Mouse (Mus musculus) CD4-positive, CD25-positive, alpha-beta regulatory T cell, adult 4 months (primary cell): ENCODE measurements around the gene Lmf2. TPM values are rescaled to one million over a fixed set of nuclear protein-coding genes. Genes with fewer than 3 reads are reported as not detected.

Experiments used
- ATAC-seq: one replicate; pipeline ENCODE4 v1.8.0; 2017
- polyA plus RNA-seq, 2 experiments: library from polyadenylated mRNA; unstranded; fragments of 100-300 nt; shearing (Covaris generic); gene quantifications; one replicate each; pipeline ENCODE4 v1.2.1; 2017

The Lmf2 gene
- polyA plus RNA-seq, 2 experiments from 2014 or later: 23.5 to 40.7 TPM

DNA sequence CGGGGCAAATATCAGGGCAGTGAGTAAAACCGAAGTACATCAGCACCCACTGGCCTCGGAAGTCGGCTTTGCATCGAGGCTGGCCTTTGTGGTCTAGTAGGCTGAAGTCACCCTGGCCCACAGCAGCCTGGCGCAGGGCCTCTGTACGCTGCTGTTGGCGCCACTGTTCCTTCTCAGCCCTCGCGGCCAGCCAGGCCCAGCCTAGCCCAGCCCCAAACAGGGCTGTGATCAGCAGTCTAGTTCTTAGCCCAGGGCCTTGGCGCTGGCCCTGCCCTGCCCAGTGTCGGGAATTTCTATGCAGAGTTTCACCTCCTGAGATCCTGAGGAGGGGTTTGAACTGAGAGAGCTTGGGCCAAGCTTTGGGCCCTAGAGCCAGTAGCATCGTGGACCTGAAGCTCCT, 16.6 kb upstream of the Lmf2 start:
- ATAC-seq: no peak

DNA sequence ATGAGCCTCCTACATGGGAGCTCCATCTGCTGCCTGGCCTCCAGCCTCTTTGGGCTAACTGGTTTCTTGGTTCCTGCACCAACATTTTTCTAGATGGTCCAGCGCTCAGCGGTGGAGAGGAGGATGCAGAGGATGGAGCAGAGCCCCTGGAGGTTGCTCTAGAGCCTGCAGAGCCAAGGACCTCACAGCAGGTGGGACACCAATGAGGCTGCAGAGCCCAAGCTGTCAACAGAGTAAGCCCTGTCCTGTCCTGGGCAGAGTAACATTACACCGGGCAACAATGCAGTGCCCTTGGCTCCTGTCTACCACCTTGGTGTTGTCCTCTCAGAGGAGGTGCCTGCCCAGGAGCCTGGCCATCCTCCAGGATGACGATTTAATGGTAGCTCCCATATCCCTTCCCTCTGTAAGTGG, 9.7 kb upstream of the Lmf2 start:
- no peak for ATAC-seq

DNA sequence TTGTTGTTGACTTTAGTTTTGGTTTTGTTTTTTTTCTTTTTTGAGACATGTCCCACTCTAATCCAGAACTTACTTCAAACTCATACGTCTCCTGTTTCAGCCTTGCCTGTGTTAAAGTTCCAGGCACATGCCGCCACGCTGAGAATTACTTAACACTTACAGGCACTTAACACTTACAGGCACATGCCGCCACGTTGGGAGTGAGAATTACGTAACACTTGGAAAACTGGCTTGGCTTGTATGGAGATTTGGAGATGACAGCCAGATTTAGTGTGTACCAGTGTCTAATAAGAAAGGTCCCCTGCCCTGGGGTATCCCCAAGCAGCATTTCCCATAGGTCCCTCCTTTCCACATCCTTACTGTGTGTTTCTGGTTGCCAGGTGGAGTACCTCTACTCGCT, 7.6 kb upstream of the Lmf2 start:
- ATAC-seq: no peak

DNA sequence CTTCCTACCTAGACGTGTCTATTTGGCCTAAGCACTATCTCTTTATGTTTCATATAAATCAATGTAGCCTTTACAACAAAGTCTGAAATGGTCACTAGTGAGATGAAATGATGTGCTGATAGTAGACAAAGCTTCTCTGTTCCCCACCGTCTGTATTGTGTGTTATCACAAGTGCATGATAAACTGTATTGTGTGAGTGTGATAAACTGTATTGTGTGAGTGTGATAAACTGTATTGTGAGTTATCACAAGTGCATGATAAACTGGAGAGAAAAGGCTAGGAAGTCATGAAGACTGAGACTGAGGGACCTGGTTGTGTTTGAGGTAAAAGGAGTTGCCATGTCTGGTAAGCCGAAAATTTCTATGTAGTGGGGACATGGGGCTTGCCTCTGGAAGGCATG, 3.3 kb upstream of the Lmf2 start:
- ATAC-seq: no peak

DNA sequence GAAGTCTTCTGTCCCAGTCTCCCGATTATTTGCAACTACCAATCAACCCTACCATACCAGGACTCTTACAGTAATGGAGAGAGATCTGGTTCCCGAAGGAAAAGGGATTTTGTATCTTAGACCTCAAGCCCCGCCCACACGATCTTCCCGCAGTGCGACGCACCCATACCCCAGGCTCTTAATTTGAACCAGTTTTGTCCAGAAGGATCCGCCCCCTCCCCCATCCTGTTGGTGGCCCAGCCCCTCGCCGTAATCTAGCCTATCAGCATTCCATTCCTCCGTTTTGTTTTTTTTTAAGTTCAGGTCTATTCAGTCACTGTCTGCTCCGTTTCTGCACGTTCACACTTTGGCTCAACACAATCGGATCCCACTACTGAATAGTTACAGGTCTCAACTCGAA, 913 bp upstream of the Lmf2 start:
- ATAC-seq: peak; percentile 9

DNA sequence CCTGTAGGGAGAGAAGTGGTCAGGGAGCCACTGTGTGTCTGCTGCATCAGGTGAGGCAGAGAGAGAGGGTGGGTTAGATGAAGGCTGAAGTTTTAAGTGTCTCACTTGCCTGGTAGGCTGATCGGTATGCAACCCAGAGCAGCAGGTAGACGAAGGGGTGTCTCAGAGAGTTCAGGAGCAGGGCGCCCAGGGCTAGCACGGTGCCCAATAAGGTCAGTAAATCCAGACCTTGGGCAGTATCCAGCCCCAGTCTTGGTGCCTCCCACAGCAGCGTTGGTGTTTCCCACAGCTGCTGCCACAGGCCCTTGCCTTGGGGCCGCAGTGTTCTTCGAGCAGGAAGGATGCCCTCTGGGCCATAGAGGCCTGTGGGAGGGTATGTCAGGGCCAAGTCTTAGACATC, 1.0 kb downstream of the Lmf2 start:
- ATAC-seq: no peak

DNA sequence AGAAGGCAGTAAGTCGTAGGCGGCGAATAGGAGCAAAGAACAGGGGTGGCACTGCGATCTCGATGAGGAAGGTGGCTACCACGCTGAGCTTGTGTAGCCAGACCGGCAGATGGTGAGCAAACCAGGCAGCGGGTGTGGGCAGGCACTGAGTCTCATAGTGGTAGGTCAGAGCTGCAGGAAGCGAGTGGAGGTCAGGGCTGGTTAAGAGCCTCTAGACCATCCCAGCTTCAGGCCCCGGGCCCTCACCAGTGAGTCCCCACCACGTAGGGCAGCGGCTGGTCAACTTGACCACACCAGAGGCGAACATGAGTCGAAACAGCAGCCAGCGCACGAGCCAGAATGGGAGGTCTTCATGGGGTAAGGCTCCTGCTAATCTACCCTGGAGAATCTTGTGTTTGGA, 1.6 kb downstream of the Lmf2 start:
- no peak for ATAC-seq

DNA sequence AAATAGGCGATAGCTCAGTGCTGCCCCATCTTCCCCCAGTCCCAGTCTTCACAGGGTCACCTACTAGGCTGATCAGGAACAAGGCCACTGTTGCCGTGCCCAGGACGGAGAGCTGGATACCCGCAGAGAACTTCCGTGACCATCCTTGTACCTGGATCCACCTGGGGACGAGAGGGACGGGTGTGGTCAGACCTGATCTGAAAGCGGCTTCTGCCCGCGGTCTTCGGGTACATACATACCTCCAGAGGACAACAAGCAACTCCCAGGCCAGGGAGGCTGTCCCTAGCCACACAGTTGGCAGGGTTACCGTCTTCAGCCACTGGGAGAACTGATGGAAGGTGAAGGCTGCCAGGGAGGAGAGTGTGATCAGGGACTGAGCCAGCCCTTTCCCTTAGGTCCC, 2.7 kb downstream of the Lmf2 start:
- no peak for ATAC-seq

DNA sequence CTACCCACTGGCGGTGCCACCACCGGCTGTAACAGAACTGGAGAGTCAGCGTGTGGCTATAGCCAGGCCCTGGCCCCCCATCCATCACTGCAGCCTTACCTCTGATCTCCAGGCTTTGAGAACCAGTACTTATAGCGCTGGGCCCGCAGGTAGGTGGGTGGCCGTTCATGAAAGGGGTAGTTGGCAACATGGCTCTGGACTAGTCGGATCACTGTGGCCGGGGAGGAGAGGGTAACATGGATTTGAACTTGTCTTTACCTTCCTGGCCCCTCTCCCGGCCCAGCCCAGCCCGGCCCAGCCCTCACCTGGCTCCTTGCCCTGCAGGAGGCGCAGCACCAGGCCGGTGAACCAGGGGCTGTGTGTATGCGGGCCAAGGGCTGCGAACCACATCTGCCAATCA, 3.4 kb downstream of the Lmf2 start:
- ATAC-seq: no peak

DNA sequence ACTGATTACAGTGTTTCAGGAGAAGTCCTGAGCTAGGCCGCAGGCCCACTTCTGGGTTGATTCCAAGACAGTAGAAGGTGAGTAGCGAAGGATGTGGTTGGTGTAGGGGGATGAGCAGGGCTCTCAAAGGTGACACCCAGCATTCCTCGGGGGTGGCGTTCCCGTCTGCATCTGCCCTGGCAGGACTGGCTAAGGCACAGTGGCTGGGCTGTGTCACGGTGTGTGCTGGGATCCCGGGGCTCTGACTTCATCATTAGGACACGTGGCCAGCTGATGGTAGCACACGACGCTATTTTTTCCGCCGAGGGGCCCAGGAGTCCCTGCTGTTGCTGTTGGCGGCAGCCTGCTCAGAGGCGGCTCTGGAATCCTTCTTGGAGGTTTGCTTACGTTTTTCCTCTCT, 4.2 kb downstream of the Lmf2 start:
- ATAC-seq: no peak

DNA sequence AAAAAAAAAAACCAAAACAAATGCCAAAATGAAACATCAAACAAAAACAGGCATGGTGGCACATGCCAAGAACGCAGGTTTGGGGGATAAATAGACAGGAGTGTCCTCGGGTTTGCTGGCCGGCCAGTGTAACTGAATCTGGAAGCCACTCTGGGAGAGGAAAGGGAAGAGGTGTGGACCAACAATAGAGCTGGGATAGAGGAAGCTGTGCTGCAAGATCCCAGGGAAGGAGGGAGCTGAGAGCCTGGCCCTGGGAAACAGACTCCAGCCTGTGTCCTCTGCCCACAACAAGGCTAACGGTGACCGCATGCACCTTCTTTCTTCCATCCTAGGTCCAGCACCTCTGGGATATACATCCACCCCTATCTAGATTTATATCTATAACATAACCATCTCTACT, 5.0 kb downstream of the Lmf2 start:
- no peak for ATAC-seq

DNA sequence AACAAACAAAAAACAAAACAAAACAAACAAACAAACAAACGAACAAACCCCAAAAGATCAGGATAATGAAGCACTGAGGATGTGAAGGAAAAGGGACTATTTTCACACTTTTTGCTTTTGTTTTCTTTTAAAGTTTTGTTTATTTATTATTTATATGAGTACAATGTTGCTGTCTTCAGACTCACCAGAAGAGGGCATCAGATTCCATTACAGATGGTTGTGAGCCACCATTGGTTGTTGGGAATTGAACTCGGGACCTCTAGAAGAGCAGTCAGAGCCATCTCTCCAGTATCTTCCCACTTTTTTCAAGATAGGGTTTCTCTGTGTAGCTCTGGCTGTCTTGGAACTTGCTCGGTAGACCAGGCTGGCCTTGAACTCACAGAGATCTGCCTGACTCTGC, 12.1 kb downstream of the Lmf2 start:
- ATAC-seq: no peak

DNA sequence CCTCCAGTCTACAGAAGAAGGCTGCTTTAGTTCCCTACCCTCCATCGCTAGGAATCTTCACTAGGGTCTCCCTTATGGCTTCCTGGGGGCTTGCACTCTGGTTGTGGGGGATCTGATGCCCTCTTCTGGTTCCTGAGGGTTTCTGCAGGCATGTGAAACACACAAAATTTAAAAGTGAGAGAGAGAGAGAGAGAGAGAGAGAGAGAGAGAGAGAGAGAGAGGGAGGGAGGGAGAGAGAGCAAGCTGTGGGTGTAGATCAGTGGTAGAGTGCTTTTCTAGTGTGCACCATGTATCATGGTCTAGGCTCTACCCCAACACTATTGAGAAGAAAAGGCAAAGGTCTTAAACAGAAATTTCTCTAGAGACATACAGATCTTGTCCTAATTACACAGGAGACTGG, 13.8 kb downstream of the Lmf2 start:
- no peak for ATAC-seq

DNA sequence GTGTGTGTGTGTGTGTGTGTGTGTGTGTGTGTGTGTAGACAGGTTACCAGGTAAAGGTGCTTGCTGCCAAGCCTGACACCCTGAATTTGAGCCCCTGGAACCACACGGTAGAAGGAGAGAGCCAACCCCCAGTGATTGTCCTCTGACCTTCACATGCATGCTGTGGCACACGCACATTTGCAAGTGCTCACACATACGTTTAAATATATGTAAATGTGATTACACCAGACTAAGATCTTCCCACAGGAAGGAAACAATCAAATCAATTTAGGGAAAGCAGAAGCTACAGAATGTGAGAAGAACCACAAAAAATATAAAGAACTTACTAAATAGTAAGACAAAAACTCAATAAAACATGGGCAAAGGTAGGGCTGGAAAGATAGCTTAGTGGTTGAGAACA, 15.3 kb downstream of the Lmf2 start:
- no peak for ATAC-seq

DNA sequence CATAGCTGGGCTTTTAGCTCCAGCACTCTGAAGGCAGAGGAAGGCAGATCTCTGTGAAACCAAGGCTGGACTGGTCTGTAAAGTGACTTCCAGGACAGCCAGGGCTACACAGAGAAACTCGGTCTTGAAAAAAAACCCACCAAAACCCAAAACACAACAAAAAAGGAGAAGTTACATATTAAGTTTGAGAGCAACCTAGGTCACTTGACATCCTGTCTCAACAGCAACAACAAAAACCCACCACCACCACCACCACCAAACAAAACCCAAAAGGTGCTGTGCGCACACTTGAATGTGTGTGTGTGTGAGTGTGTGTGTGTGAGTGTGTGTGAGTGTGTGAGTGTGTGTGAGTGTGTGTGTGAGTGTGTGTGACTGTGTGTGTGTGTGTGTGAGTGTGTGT, 15.8 kb downstream of the Lmf2 start:
- no peak for ATAC-seq

DNA sequence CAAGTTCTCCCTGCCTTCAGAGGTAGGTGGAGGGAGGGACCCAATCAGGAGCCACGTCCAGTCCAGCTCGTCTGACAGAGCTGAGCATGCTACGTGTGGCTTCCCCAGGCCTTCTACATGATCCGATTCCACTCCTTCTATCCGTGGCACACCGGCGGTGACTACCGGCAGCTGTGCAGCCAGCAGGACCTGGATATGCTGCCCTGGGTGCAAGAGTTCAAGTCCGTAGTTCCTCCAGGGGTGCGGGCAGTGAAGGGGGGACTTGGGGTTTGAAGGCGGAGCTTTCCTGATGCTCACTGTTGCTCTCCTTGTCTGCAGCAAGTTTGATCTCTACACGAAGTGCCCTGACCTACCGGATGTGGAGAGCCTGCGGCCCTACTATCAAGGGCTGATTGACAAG, 19.0 kb downstream of the Lmf2 start:
- no peak for ATAC-seq

DNA sequence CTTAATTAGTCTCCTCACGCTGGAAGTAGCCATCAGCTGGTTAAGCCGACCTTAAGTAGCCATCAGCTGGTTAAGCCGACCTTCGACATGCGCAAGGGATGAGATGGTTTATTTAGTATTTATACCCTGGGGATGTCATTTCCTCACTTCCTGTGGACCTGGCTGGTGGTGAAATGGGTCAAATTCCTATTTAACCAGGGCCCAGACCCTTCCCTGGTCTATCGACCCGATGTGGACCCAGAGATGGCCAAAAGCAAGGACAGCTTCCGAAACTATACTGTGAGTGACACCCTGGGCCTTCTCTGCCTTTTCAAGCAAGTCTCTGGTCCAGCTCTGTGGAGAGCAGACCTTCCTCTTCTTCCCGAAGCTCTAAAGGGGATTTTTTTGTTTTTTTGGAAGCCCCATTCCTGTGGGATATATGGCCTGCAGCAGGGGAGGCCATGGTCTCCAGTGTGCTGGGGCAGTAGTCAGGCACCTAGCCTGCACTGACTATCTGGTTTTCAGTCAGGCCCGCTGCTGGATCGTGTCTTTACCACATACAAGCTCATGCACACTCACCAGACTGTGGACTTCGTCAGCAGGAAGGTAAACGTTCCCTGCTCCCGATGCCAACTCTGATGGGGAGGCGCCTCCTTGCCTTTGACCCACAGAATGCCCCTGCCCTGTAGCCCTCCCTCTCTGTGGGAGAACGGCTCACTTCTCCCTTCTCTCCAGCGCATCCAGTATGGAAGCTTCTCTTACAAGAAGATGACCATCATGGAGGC, 20.5 kb downstream of the Lmf2 start:
- ATAC-seq: no peak

DNA sequence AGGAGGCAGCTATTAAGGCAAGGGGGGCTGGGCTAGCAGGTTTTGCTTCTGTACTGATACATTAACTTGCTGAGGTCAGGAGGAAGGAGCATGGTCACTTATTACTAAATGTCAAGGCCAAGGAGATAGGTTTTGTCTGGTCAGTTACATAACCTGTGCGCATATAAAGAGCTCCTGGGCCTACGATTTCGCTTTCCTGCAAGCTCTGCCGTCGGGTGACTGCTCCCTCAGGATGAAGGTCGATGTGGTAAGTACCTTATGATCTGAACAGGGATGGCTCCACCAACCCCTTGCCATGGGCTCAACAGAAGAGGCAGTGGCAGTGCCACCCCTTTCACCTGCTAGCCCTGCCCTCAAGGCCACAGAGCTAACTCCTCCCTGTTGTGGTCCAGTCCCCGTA, 21.2 kb downstream of the Lmf2 start, which contains the start of gene Miox:
TSS of gene Miox (plus strand) at position 128 of the 400 bp plus-strand sequence.
- no peak for ATAC-seq

DNA sequence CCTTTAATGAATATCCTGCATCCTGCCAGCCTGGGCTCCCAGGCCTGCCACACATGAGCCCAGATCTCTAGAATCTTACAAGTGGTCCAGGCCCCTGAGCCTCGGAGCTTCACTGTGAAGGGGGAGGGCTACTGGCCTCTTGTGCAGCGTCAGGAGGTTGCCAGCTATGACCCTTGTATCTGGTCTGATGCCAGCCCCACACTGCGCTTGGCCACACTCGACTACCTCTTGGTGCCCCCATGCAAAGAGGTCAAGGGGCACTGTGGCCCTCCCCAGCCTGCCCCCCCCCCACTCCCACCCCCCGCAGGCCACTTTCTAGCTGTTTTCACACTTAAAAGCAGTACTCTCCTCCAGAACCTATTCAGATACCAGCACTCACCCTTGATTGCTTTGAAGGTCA, 29.0 kb downstream of the Lmf2 start:
- no peak for ATAC-seq

DNA sequence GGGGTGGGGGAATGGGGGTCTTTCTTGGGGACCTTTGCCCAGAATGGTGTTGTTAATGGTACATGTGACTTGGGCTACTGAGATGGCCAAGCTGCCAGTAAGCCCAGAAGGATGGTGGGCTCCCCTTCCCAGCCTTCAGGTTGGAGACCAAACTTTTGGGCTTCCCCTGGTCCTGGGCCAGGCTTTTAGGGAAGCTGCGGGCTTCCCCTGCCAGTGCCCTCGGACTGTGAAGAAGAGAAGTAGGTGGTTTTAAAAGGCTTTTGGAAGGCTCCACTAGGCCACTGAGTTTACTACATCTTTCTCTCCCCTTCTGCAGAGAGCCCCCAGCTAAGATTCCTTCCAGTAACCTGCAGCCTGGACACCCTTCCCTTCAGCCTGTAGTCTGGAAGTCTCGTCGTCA, 31.8 kb downstream of the Lmf2 start:
- no peak for ATAC-seq

DNA sequence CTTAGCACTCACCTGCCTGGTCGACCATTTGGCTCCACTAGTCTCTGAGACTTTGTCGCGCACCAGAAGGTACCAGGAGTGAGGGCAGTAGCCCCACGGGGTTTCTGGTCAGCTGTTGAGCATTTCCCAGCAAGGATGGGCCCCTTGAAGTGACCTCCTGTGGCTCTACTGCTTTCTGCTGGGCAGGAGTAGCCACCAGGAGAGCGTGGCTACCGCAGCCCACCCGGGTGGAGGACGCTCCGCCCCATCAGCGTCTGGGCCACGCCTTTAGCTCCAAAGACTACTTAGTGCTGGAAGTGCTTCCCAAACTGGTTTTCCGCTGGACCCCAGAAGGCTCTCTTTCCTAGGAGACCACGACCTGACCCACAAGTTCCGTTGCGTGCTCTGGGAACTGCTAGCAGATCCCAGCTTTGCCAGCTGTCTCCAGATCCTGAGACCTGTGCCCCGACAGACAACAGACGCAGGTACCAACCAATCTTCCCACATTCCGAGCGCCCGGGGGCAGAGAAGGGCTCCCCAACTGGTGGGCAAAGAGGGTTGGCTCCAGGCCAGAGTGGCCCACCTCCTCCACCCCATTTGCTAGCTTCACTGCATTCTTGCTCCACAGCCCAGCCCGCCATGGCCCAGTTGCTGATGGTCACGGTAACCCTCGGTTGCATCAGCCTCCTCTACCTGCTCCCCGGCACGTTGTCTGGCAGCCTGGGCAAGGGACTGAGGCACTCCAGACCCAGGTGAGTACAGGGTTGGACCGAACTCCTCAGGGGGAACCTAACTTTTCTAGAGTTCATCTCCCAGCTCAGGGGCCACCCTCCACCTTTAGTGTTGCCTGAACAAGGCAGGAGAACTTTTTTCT, 32.6 kb downstream of the Lmf2 start, which contains the start of gene Adm2:
TSS of gene Adm2 (plus strand) at position 51 of the 853 bp plus-strand sequence.
- no peak for ATAC-seq

DNA sequence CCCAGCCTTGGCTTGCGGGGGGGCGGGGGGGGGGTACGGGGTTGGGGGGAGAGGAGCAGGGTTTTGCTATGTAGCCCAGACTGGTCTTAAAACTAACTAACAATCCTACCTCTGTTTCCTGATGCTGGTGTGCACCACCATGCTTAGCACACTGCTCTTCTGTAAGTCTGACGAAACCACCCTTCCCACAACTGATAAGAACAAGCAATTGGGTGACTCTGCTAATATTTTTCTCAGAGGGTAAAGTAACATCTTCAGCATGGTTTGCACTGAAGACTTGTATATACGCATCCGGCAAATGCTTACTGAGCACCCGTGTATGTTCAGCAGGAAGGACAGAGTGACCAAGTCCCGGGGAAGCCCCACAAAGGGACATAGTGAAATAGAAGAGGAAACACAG, 34.2 kb downstream of the Lmf2 start:
- no peak for ATAC-seq

DNA sequence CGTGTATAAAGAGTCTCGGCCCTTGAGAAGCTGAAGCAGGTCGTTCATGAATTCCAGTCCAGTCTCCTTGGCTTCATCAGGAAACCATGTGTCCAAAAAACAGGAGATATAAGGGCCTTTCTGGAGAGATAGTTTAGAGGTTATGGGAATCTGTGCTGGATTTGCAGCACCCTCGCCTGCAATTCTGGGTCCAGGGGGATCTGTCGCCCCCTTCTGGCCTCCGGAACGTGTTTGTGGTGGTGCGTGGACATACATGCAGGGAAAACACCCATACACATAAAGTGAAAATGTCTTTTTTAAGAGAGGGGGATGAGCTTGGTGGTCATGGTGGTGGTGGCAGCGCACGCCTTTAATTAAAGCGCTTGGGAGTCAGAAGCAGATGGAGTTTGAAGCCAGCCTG, 39.3 kb downstream of the Lmf2 start:
- ATAC-seq: no peak

DNA sequence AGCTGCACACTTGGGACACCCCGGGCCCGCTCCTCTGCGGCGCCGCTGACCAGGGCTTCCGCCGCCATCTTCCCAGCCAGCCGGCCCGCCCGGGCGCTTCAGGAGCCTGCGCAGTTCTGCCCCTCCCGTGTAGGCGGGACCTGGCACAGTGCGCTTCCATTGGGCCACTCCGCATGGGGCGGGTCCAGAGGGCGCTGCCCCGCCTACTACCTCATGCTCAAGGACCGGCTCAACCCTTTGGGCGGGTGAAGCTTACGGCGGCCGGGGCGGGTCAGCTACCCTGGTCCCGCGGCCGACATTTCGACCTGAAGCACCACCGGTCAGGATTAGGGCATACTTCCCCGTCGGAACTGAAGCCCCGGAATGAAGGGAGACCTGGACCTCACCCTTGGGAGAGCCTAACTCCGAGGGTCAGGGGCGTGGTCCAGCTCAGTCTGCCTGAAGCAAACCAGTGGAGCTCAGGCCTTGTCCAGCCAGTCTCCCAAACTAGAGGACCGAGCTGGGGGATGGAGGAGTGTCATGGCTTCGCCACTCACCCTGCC, 40.2 kb downstream of the Lmf2 start, which contains the start of gene Sbf1:
TSS of gene Sbf1 (minus strand) at position 122 of the 542 bp plus-strand sequence.
- ATAC-seq: peak; percentile 93
